Mouse (Mus musculus): Measurements from ENCODE around the gene Gm49336. TPM values are rescaled to one million over a fixed set of nuclear protein-coding genes. Genes with fewer than 3 reads are reported as not detected.

The Gm49336 gene
- polyA plus RNA-seq (2016; fragmentation: Nextera tagmentation; extraction: Ambion mirVana), result 57.6 and 60.9 TPM in 2 replicates

DNA sequence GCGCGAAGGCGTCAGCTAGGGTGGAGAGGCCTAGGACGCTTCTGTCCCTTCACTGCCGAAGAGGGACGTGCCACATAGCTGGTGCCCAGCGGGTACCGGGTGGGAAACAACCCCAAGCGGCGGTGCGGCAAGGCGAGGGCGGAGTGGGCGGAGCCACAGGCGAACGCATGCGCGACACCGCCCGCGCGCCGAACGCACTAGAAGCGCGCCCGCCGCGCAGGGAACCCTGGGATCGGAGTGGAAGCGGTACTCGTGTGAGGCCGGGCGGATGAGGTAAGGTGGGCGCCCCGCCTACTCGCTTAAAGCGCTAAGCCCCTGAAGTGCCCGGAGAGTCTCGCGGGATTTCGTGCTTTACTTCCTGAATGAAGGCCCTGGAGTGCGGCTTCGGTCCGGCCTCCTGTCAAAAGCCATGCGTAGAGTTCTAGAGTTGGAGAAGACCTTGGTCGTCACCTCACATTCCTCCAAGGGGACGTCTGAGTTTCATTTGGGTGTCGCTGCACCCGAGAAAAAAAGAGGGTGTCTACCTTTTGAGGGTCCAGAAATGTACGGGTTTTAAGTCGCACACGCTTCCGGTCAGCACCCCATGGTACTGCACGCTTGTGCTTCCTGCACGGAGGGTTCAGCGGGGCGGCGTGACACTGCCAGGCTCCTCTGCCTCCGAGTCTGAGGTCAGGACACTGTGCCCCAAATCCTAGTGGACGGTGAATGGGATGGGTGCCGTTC, at the start of gene Gm49336, which contains the start of gene Nupl1:
Gene Gm49336 (minus strand): TSS at position 227 of the 723 bp plus-strand sequence.
Gene Nupl1 (minus strand): TSS at position 151 of the 723 bp plus-strand sequence.
- H3K27me3 ChIP-seq, result no peaks in the 10 kb centered on the region
- under 1% methylated on average over 62 of the region's 62 CpGs for WGBS
- H3K36me3 ChIP-seq, result no peaks in the 10 kb centered on the region
- peak within 1 kb of the TSS; percentile 97 for H3K4me3 ChIP-seq
- peak within 1 kb of the TSS; percentile 94 for H3K9ac ChIP-seq
- H3K4me2 ChIP-seq (replicated peaks), result peak within 1 kb of the TSS; percentile 70
- ATAC-seq (ENCODE audit: insufficient number of reproducible peaks, insufficient read depth, low FRiP score, low TSS enrichment), result peak; percentile 99
- no peaks in the 10 kb centered on the region for H3K9me3 ChIP-seq
- peaks cover 17% of the 10 kb centered on the region for H3K4me1 ChIP-seq
- H3K27ac ChIP-seq, result peak within 1 kb of the TSS; percentile 84

DNA sequence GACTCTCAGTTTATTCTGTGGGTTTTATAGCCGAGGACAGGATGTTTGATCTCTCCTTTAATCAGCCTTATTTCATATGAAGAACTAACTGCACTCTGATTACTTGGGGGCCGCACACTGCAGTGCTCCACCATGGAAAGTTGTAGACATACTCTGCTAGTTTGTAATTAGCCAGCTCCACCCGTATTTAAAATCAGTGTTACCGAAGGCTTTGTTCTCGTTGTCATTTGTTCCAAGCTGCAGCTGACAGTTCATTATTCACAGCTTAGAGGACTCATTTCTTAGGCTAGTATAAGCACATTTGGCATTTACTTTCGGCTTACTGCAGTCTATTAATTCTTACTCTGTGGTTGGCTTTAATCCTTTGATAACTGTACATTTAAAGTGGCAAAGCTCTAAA, 49.7 kb upstream of the Gm49336 start:
- H3K27ac ChIP-seq, result no peak overlapping the region
- no peak for ATAC-seq (ENCODE audit: insufficient number of reproducible peaks, insufficient read depth, low FRiP score, low TSS enrichment)
- WGBS, result 81% methylated on average over 6 of the region's 6 CpGs

DNA sequence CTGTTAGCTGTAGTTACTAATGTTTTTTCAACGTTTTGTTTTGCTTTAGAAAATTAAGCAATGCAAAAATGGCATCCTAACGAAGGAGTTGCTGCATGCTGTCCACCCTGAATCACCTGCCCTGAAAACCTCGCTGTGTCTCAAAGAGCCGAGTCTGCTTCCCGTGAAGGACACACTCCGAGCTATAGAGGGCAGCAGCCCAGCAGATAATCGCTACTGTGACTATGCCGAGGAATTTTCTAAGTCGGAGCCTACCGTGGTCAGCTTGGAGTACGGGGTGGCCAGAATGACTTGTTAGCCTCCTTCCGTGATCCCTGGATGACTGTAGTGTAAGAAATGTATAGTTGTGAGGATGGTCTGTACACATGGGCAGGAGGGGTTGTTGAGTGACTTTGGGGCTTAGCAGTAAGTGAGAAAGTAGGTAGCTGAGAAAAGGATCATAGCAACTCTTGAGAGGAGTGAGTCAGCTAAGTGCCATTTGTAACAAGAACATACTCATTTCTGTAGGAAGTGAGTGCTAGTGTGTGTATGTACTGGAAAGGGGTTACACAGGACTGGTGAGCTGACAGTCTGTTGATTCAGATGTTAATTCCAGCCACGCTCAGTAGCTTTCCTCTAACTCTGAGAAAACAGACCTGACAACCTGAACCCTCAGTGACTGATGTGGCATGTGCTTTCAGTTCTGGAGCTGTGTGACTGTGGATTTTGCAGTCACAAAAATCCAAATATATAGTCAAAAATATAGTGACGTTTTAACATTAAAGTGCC, 49.1 kb upstream of the Gm49336 start:
- Histone ChIP-seq H3K9me3 (no peaks in the 10 kb centered on the region), H3K36me3 (peaks cover 12% of the 10 kb centered on the region), H3K4me1 (no peaks in the 10 kb centered on the region), H3K4me3 (no peak overlapping the region), H3K27me3 (no peaks in the 10 kb centered on the region), H3K27ac (no peak overlapping the region), H3K4me2 (replicated peaks) (no peak overlapping the region), H3K9ac (no peak overlapping the region)
- 72% methylated on average over 14 of the region's 14 CpGs for WGBS
- no peak for ATAC-seq (ENCODE audit: insufficient number of reproducible peaks, insufficient read depth, low FRiP score, low TSS enrichment)

More for the DNA sequence above, 49.7 kb upstream of the Gm49336 start:
- Histone ChIP-seq H3K9me3 (no peaks in the 10 kb centered on the region), H3K9ac (no peak overlapping the region), H3K27me3 (no peaks in the 10 kb centered on the region), H3K4me2 (replicated peaks) (no peak overlapping the region), H3K36me3 (peaks cover 12% of the 10 kb centered on the region), H3K4me3 (no peak overlapping the region), H3K4me1 (no peaks in the 10 kb centered on the region)

DNA sequence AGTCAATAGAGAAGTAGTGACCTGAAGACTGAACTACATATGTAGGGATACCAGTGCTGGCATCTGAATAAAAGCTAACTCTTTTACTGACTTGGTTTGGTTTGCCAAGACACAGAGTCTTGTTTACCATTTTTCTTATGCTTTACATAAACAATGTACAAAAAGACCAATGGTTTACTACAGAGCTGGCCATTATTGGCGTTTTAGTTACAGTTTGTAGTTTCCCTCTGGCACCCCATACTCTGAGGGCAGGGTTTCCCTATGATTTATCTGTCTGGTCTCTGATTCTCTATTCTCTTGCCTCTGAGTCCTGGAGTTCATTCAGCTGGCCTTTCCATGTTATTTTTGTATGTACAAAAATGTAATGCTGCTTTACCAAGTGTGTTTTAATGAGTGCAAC, 44.2 kb upstream of the Gm49336 start:
- Histone ChIP-seq H3K4me3 (no peak overlapping the region), H3K27me3 (no peaks in the 10 kb centered on the region), H3K4me1 (no peaks in the 10 kb centered on the region), H3K9me3 (no peaks in the 10 kb centered on the region), H3K9ac (no peak overlapping the region), H3K4me2 (replicated peaks) (no peak overlapping the region), H3K36me3 (peaks cover 18% of the 10 kb centered on the region), H3K27ac (no peak overlapping the region)
- 86% methylated on average over 1 of the region's 1 CpGs for WGBS
- ATAC-seq (ENCODE audit: insufficient number of reproducible peaks, insufficient read depth, low FRiP score, low TSS enrichment), result no peak

- Histone ChIP-seq H3K36me3 (peaks cover 18% of the 10 kb centered on the region), H3K27ac (no peak overlapping the region), H3K4me2 (replicated peaks) (no peak overlapping the region), H3K9me3 (no peaks in the 10 kb centered on the region), H3K9ac (no peak overlapping the region), H3K4me1 (no peaks in the 10 kb centered on the region), H3K4me3 (no peak overlapping the region), H3K27me3 (no peaks in the 10 kb centered on the region)
- ATAC-seq (ENCODE audit: insufficient number of reproducible peaks, insufficient read depth, low FRiP score, low TSS enrichment), result no peak
- 91% methylated on average over 4 of the region's 4 CpGs for WGBS
Observed at GRCm38 (mm10) chr14:60290363-60290762, 39.1 kb upstream of the Gm49336 start.

GRCm38 (mm10) chr14:60286194-60286863, 35.0 kb upstream of the Gm49336 start:
- WGBS, result 90% methylated on average over 7 of the region's 7 CpGs
- Histone ChIP-seq H3K4me1 (no peaks in the 10 kb centered on the region), H3K4me2 (replicated peaks) (no peak overlapping the region), H3K9ac (no peak overlapping the region), H3K4me3 (no peak overlapping the region), H3K36me3 (peaks cover 18% of the 10 kb centered on the region; the same call in 1 of the 2 replicates), H3K9me3 (no peaks in the 10 kb centered on the region), H3K27ac (no peak overlapping the region), H3K27me3 (no peaks in the 10 kb centered on the region)
- ATAC-seq (ENCODE audit: insufficient number of reproducible peaks, insufficient read depth, low FRiP score, low TSS enrichment), result no peak

- 84% methylated on average over 7 of the region's 7 CpGs for WGBS
- H3K27ac ChIP-seq, result no peak overlapping the region
- no peaks in the 10 kb centered on the region for H3K27me3 ChIP-seq
- H3K4me1 ChIP-seq, result no peaks in the 10 kb centered on the region
- no peak for ATAC-seq (ENCODE audit: insufficient number of reproducible peaks, insufficient read depth, low FRiP score, low TSS enrichment)
- no peaks in the 10 kb centered on the region for H3K9me3 ChIP-seq
- no peaks in the 10 kb centered on the region for H3K36me3 ChIP-seq
- no peak overlapping the region for H3K9ac ChIP-seq
- no peak overlapping the region for H3K4me3 ChIP-seq
- no peak overlapping the region for H3K4me2 ChIP-seq (replicated peaks)
Observed at GRCm38 (mm10) chr14:60275301-60276276, 24.3 kb upstream of the Gm49336 start.

DNA sequence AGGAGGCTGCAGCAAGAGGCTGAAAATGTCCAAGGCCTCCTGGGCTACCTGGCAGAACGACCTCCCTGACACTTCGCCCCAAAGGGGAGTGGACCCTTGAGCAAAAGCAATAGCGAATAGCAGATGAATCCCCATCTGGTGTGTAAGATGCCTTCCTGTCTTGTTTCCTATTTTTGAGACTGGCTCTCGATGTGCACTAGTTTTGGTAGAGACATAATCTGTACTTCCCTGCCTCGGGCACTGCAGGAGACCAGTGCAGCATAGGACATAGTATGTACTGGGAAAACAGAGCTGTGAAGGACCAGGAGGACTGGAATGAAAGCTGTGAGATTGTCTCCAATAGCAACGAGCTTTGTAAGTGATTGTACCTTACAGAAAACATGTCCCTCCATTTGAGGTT, 22.0 kb upstream of the Gm49336 start:
- Histone ChIP-seq H3K4me2 (replicated peaks) (no peak overlapping the region), H3K9ac (no peak overlapping the region), H3K9me3 (no peaks in the 10 kb centered on the region), H3K27me3 (no peaks in the 10 kb centered on the region), H3K27ac (no peak overlapping the region), H3K4me1 (no peaks in the 10 kb centered on the region), H3K36me3 (no peaks in the 10 kb centered on the region), H3K4me3 (no peak overlapping the region)
- ATAC-seq (ENCODE audit: insufficient number of reproducible peaks, insufficient read depth, low FRiP score, low TSS enrichment), result no peak
- 74% methylated on average over 6 of the region's 6 CpGs for WGBS

DNA sequence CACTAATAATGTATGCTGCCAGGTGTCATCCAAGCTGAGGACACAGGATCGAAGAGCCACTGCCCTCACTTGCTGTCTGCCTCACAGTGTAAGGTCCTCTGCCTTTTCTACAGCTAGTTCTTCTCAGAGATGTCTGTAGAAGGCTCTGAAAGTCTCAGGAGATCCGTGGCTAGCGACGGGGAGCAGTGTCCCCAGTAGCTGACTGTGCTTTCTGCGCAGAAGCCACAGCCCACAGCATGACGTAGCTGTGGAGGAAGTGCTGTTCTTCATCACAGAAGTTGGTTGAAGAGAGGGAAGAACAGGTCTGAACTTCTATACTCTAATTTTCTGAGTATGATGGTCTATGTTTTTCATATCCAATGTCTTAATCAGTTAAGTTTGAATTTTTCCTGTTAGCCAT, 18.0 kb upstream of the Gm49336 start:
- H3K4me3 ChIP-seq, result no peak overlapping the region

DNA sequence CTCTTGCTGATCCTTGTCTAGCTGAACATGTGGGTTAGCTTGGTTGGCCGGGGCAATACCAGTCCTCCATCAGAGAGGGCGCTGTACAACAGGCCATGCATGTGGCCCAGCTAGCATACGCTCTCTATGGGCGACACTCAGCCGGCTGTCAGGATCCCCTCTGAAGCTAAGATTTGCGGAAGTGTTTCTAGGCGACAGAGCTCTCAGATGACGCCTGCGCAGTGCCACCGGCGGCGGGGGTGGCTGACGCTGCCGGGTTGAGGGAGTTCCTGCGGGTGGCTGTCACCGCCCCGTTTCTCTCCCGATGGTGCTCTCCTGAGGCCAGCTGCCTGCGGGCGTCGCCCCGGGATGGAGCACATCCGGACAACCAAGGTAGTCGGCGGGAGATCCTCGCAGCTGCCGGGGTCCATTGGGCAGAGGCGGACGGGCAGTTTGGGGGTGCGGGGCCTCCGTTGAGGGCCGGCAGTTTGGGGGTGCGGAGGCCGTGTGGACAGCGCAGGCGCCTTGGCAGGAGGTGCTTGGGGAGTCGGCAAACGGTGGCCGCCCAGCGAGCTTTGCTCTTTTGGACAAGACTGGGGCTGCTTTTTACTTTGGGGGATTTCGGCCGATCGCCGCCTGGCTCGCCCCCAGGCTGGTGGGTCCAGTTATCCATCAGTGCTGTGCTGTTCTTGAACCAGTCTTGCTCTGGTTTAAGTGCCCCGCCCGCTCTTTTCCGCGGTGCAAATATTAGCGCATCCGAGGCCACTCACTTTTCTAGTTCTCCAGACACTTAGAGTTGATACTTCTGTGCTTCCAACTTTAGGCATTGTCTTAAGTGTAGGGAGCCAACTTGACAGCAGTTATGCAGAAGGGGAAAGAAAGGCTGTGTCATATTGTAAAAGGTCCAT, 13.9 kb upstream of the Gm49336 start, which contains the start of gene Mtmr6:
Gene Mtmr6 (plus strand): TSS at position 239 of the 887 bp plus-strand sequence.
- H3K27ac ChIP-seq, result peak within 1 kb of the TSS; percentile 47; the same call in 1 of the 2 replicates
- under 1% methylated on average over 51 of the region's 51 CpGs for WGBS
- peak within 1 kb of the TSS; percentile 88 for H3K4me3 ChIP-seq

More for the DNA sequence above, 18.0 kb upstream of the Gm49336 start:
- Histone ChIP-seq H3K9me3 (no peaks in the 10 kb centered on the region), H3K4me2 (replicated peaks) (no peak overlapping the region), H3K4me1 (peaks cover 14% of the 10 kb centered on the region), H3K36me3 (no peaks in the 10 kb centered on the region), H3K27ac (no peak overlapping the region), H3K9ac (no peak overlapping the region), H3K27me3 (no peaks in the 10 kb centered on the region)
- no peak for ATAC-seq (ENCODE audit: insufficient number of reproducible peaks, insufficient read depth, low FRiP score, low TSS enrichment)
- WGBS, result 86% methylated on average over 6 of the region's 6 CpGs

More for the DNA sequence above, 13.9 kb upstream of the Gm49336 start, which contains the start of gene Mtmr6:
- peak; percentile 97 for ATAC-seq (ENCODE audit: insufficient number of reproducible peaks, insufficient read depth, low FRiP score, low TSS enrichment)
- Histone ChIP-seq H3K4me2 (replicated peaks) (peak within 1 kb of the TSS; percentile 61), H3K9me3 (no peaks in the 10 kb centered on the region), H3K4me1 (peaks cover 14% of the 10 kb centered on the region), H3K27me3 (no peaks in the 10 kb centered on the region), H3K36me3 (no peaks in the 10 kb centered on the region), H3K9ac (peak within 1 kb of the TSS; percentile 73)
